Mouse (Mus musculus) intestine, embryonic 15.5 days (tissue): ENCODE measurements at regions not wholly inside any gene's neighbourhood (a gene's known extent, or its start where the extent isn't known, plus 50 kb on each side); places are given as distances from the start of the nearest gene placed in this dataset.

Source experiments
- ATAC-seq: fragments of 200-750 bp; cut with Nextera tagmentation; 2 replicates; pipeline ENCODE4 v1.8.0; 2017; ENCODE audit warnings: moderate TSS enrichment, moderate library complexity
- H3K27ac ChIP-seq: fragments of 300-500 bp; sonication (generic); 2 replicates; pipeline ENCODE4 v1.5.1; 2015; ENCODE audit warnings: mild to moderate bottlenecking, inconsistent platforms
- H3K27me3 ChIP-seq: fragments of 300-500 bp; sonication (generic); replicated peaks from 2 replicates; pipeline ENCODE4 v1.6.1; 2015; ENCODE audit warnings: inconsistent platforms
- H3K36me3 ChIP-seq: fragments of 300-500 bp; sonication (generic); 2 replicates; pipeline ENCODE4 v1.6.1; 2015; ENCODE audit warnings: inconsistent platforms
- H3K4me1 ChIP-seq: fragments of 300-500 bp; sonication (generic); replicated peaks from 2 replicates; pipeline ENCODE4 v1.6.1; 2015; ENCODE audit warnings: inconsistent platforms
- H3K4me2 ChIP-seq: fragments of 300-500 bp; sonication (generic); replicated peaks from 2 replicates; pipeline ENCODE4 v1.6.1; 2015; ENCODE audit warnings: mild to moderate bottlenecking, inconsistent platforms
- H3K4me3 ChIP-seq: fragments of 300-500 bp; sonication (generic); replicated peaks from 2 replicates; pipeline ENCODE4 v1.5.1; 2015; ENCODE audit warnings: inconsistent platforms
- H3K9ac ChIP-seq: fragments of 300-500 bp; sonication (generic); 2 replicates; pipeline ENCODE4 v1.6.1; 2015; ENCODE audit warnings: inconsistent platforms
- H3K9me3 ChIP-seq: fragments of 300-500 bp; sonication (generic); 2 replicates; pipeline ENCODE4 v1.6.1; 2016; ENCODE audit warnings: inconsistent platforms
- WGBS: fragments of 180-500 bp; shearing (Covaris S2); methylation state at CpG from one replicate; pipeline ENCODE4 v1.1.7; 2015; 5-methylcytosine and 5-hydroxymethylcytosine counted together

GRCm38 (mm10) chr10:97304791-97305355 lies 174.5 kb upstream of the Dcn start:
- H3K27ac ChIP-seq, result no peak overlapping the region
- no peak for ATAC-seq

DNA sequence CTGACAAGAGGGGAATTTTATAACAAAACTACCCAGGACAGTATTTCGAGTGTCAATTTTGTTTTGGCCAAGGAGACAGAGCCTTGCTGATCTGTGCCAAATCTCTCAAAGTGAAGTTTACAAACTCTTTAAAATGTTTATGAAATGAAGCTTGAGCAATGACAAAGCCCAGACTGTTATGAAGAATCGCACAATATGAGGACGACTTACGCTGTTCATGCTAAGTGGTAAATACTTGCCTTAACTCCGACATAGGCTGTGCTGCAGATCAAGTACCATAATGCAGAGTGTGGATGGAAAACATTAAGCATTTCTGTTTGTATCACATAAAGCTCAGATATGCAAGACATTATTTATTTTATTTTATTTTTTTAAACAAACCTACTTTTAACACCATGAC lies 169.8 kb upstream of the Dcn start:
- no peak overlapping the region for H3K4me2 ChIP-seq
- no peaks in the 10 kb centered on the region for H3K27me3 ChIP-seq
- ATAC-seq, result no peak
- no peaks in the 10 kb centered on the region for H3K9me3 ChIP-seq
- 45% methylated on average over 5 of the region's 5 CpGs for WGBS
- H3K4me1 ChIP-seq, result no peaks in the 10 kb centered on the region
- H3K36me3 ChIP-seq, result no peaks in the 10 kb centered on the region
- H3K9ac ChIP-seq, result no peak overlapping the region
- no peak overlapping the region for H3K4me3 ChIP-seq
- no peak overlapping the region for H3K27ac ChIP-seq

More at GRCm38 (mm10) chr10:97304791-97305355, 174.5 kb upstream of the Dcn start:
- Histone ChIP-seq H3K4me3 (no peak overlapping the region), H3K9ac (no peak overlapping the region), H3K27me3 (no peaks in the 10 kb centered on the region), H3K9me3 (no peaks in the 10 kb centered on the region), H3K4me2 (no peak overlapping the region), H3K36me3 (no peaks in the 10 kb centered on the region), H3K4me1 (no peaks in the 10 kb centered on the region)
- WGBS, result 59% methylated on average over 3 of the region's 3 CpGs

DNA sequence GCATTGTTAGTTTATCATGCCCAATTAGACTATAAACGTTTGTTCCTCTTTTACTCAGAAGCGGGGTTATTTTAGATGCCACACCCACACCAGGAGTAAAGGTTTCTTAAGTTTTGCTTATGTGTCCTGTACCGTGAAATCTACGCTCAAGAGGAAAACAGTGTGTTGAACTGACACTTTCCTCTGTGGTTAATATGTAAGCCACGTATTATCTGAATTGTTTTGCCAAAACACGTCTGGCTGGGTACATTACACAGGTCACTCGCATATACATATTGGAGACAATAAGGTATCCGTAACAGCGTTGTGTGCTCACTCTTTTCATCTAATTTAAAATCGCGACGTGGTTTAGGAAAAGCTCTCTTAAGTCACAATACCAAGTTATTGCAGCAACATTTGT lies 166.9 kb upstream of the Dcn start:
- no peaks in the 10 kb centered on the region for H3K4me1 ChIP-seq
- peak; percentile 60 for ATAC-seq
- no peaks in the 10 kb centered on the region for H3K36me3 ChIP-seq
- WGBS, result 24% methylated on average over 12 of the region's 12 CpGs
- no peak overlapping the region for H3K9ac ChIP-seq
- peak overlapping the region; percentile 71 for H3K4me2 ChIP-seq
- H3K4me3 ChIP-seq, result peak overlapping the region; percentile 20
- no peak overlapping the region for H3K27ac ChIP-seq
- no peaks in the 10 kb centered on the region for H3K9me3 ChIP-seq
- no peaks in the 10 kb centered on the region for H3K27me3 ChIP-seq

- H3K4me3 ChIP-seq, result peak overlapping the region; percentile 49
- ATAC-seq, result peak; percentile 95
- WGBS, result 0% methylated on average over 17 of the region's 17 CpGs
- no peaks in the 10 kb centered on the region for H3K27me3 ChIP-seq
- no peaks in the 10 kb centered on the region for H3K36me3 ChIP-seq
- H3K4me2 ChIP-seq, result peak overlapping the region; percentile 71
- H3K27ac ChIP-seq, result peak overlapping the region; percentile 94
- no peaks in the 10 kb centered on the region for H3K9me3 ChIP-seq
- H3K9ac ChIP-seq, result peak overlapping the region; percentile 38
- no peaks in the 10 kb centered on the region for H3K4me1 ChIP-seq
These were observed 166.4 kb upstream of the Dcn start for GRCm38 (mm10) chr10:97312978-97313377.

DNA sequence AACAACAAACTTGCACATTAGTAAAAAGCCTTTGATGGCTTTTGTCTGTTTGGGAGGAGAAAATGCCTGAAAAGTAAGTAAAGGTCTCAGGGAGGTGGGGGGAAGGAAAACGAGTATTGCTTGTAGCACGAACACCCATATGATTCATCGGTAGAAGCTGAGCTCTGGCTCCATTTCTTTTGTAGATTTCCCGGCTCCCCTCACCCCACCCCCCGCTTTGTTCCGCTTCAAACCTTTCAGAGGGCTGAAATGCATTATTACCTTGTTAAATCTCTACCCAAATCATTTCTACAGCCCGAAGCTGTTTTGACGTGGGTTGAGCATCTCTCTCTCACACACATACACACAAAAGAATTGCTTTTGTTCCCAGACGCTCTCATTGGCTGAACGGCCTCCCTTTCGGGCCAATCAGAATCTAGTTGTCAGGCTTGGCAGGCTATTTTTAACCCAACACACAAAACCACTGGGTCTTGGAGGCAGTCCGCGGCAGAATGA lies 166.0 kb upstream of the Dcn start:
- WGBS, result 0% methylated on average over 13 of the region's 13 CpGs
- H3K4me1 ChIP-seq, result no peaks in the 10 kb centered on the region
- no peaks in the 10 kb centered on the region for H3K9me3 ChIP-seq
- peak overlapping the region; percentile 71 for H3K4me2 ChIP-seq
- H3K36me3 ChIP-seq, result no peaks in the 10 kb centered on the region
- peak overlapping the region; percentile 49 for H3K4me3 ChIP-seq
- H3K27me3 ChIP-seq, result no peaks in the 10 kb centered on the region
- H3K27ac ChIP-seq, result peak overlapping the region; percentile 94
- peak; percentile 94 for ATAC-seq
- peak overlapping the region; percentile 38 for H3K9ac ChIP-seq

GRCm38 (mm10) chr10:97332639-97333038 lies 146.8 kb upstream of the Dcn start:
- no peak overlapping the region for H3K27ac ChIP-seq
- H3K4me1 ChIP-seq, result no peaks in the 10 kb centered on the region
- no peak for ATAC-seq
- no peaks in the 10 kb centered on the region for H3K27me3 ChIP-seq
- 73% methylated on average over 2 of the region's 2 CpGs for WGBS
- H3K4me3 ChIP-seq, result no peak overlapping the region
- H3K4me2 ChIP-seq, result no peak overlapping the region
- H3K9ac ChIP-seq, result no peak overlapping the region
- H3K36me3 ChIP-seq, result no peaks in the 10 kb centered on the region
- H3K9me3 ChIP-seq, result no peaks in the 10 kb centered on the region

- Histone ChIP-seq H3K4me3 (no peak overlapping the region), H3K27ac (no peak overlapping the region), H3K9ac (no peak overlapping the region), H3K4me1 (no peaks in the 10 kb centered on the region), H3K4me2 (no peak overlapping the region), H3K9me3 (no peaks in the 10 kb centered on the region), H3K36me3 (no peaks in the 10 kb centered on the region), H3K27me3 (no peaks in the 10 kb centered on the region)
- ATAC-seq, result no peak
These were observed 145.4 kb upstream of the Dcn start for GRCm38 (mm10) chr10:97334044-97334443.

DNA sequence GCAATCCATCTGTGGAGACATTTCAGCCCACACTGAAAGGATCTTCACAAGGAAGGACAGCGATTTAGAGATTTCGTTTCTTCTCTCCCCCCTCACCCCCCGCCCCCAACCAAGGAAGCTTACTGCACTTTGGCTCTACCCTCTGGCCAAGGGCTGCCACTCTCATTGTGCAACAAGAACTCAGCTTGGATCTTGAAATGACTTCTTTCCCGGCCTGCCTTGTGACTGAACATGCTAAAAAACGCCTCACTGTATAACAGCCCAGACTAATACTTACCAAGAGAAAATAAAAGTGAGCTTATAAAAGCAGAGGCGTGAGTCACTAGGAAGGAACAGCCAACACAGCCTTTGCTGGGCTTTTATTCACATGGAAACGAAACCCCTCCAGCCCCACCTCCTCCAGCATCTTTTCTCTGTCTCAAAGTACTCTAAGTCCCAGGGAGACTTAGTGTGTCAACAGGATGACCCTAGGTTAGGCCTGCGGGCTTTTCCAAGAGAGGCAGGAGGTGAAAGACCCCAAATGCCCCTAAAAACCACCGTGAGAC lies 144.7 kb upstream of the Dcn start:
- no peak for ATAC-seq
- 81% methylated on average over 9 of the region's 9 CpGs for WGBS
- Histone ChIP-seq H3K36me3 (no peaks in the 10 kb centered on the region), H3K4me1 (no peaks in the 10 kb centered on the region), H3K27ac (no peak overlapping the region), H3K4me3 (no peak overlapping the region), H3K27me3 (no peaks in the 10 kb centered on the region), H3K9ac (no peak overlapping the region), H3K4me2 (no peak overlapping the region), H3K9me3 (no peaks in the 10 kb centered on the region)

DNA sequence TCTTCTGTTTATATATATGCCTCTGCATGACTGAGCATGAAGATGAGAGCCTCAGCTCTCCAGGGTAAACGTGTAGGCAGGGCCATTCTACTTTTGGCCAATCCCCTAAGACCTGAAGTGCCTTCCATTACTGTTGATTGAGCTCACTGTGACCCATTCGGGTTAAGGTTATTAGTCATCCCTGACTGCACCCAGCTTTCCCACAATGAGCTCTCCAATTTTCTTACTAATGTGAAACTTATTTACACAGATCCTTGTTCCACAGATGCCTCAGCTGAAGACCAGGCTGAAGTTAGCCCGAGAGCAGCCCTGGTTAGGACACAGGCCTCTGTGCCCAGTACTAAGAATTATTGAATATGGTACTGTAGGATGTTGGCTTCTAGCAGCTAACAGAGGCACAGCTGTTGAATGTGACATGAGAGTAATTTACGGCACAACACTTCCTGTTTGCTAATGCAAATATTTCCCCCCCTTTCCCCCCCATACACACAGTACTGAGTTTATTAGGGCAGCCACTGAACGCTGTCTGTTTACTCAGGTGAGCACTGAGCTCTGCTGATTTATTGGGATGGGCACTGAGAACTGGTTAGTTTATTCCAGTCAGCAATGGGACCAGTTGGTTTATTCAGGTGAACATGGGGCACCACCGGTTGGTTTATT lies 141.2 kb upstream of the Dcn start:
- Histone ChIP-seq H3K4me3 (no peak overlapping the region), H3K27me3 (no peaks in the 10 kb centered on the region), H3K9me3 (no peaks in the 10 kb centered on the region), H3K36me3 (no peaks in the 10 kb centered on the region), H3K9ac (no peak overlapping the region), H3K4me1 (0 out of 2 replicates have a peak, but pooled peaks cover 3% of the 10 kb centered on the region), H3K27ac (no peak overlapping the region), H3K4me2 (no peak overlapping the region)
- WGBS, result 63% methylated on average over 6 of the region's 6 CpGs
- no peak for ATAC-seq

- Histone ChIP-seq H3K4me2 (no peak overlapping the region), H3K4me3 (no peak overlapping the region), H3K36me3 (no peaks in the 10 kb centered on the region), H3K9me3 (no peaks in the 10 kb centered on the region), H3K9ac (no peak overlapping the region), H3K27me3 (no peaks in the 10 kb centered on the region), H3K27ac (no peak overlapping the region), H3K4me1 (0 out of 2 replicates have a peak, but pooled peaks cover 3% of the 10 kb centered on the region)
- peak; percentile 68 for ATAC-seq
- 42% methylated on average over 11 of the region's 11 CpGs for WGBS
These were observed 139.3 kb upstream of the Dcn start for GRCm38 (mm10) chr10:97339866-97340706.

- Histone ChIP-seq H3K9me3 (no peaks in the 10 kb centered on the region), H3K4me1 (0 out of 2 replicates have a peak, but pooled peaks cover under 1% of the 10 kb centered on the region), H3K36me3 (no peaks in the 10 kb centered on the region), H3K27me3 (no peaks in the 10 kb centered on the region), H3K4me3 (no peak overlapping the region), H3K9ac (no peak overlapping the region), H3K27ac (no peak overlapping the region), H3K4me2 (no peak overlapping the region)
- 28% methylated on average over 6 of the region's 6 CpGs for WGBS
- ATAC-seq, result peak; percentile 41; the same call in 1 of the 2 replicates
These were observed 134.1 kb upstream of the Dcn start for GRCm38 (mm10) chr10:97345347-97345746.

- Histone ChIP-seq H3K36me3 (no peaks in the 10 kb centered on the region), H3K27ac (no peak overlapping the region), H3K9ac (no peak overlapping the region), H3K9me3 (no peaks in the 10 kb centered on the region), H3K27me3 (no peaks in the 10 kb centered on the region), H3K4me2 (no peak overlapping the region), H3K4me3 (no peak overlapping the region), H3K4me1 (no peaks in the 10 kb centered on the region)
- no peak for ATAC-seq
- WGBS, result 84% methylated on average over 2 of the region's 2 CpGs
These were observed 132.5 kb upstream of the Dcn start for GRCm38 (mm10) chr10:97346949-97347348.
